Mouse (Mus musculus) urinary bladder, postnatal 25 days (tissue): ENCODE results near the gene Aldh1l1.

Experiments
- DNase-seq: peaks from one replicate; pipeline ENCODE4 v3.0.0; 2022; ENCODE audit warnings: low spot score

The Aldh1l1 gene

GRCm38 (mm10) chr6:90594972-90595371 is 108.7 kb downstream of the Aldh1l1 start:
- no peak for DNase-seq

GRCm38 (mm10) chr6:90597060-90597459 is 110.8 kb downstream of the Aldh1l1 start:
- DNase-seq = no peak

GRCm38 (mm10) chr6:90597592-90597991 is 111.4 kb downstream of the Aldh1l1 start:
- no peak for DNase-seq

GRCm38 (mm10) chr6:90598197-90598596 is 112.0 kb downstream of the Aldh1l1 start:
- no peak for DNase-seq

GRCm38 (mm10) chr6:90600351-90600750 is 114.1 kb downstream of the Aldh1l1 start:
- DNase-seq = no peak

- no peak for DNase-seq
Measured at GRCm38 (mm10) chr6:90601736-90602135, 115.5 kb downstream of the Aldh1l1 start.

- DNase-seq = no peak
Measured at GRCm38 (mm10) chr6:90602304-90602703, 116.1 kb downstream of the Aldh1l1 start.

- no peak for DNase-seq
Measured at GRCm38 (mm10) chr6:90603126-90603525, 116.9 kb downstream of the Aldh1l1 start.

- no peak for DNase-seq
Measured at GRCm38 (mm10) chr6:90604130-90604529, 117.9 kb downstream of the Aldh1l1 start.

- DNase-seq = peak; percentile 89
Measured at GRCm38 (mm10) chr6:90604533-90605297, 118.5 kb downstream of the Aldh1l1 start, which contains the start of gene Slc41a3. Slc41a3 (plus strand) TSS chr6:90604725.

GRCm38 (mm10) chr6:90605298-90605665 is 119.1 kb downstream of the Aldh1l1 start:
- no peak for DNase-seq

GRCm38 (mm10) chr6:90606538-90606937 is 120.3 kb downstream of the Aldh1l1 start:
- DNase-seq = peak; percentile 46

- DNase-seq = peak; percentile 77
Measured at GRCm38 (mm10) chr6:90607196-90607595, 121.0 kb downstream of the Aldh1l1 start.

GRCm38 (mm10) chr6:90608186-90608585 is 122.0 kb downstream of the Aldh1l1 start:
- no peak for DNase-seq

GRCm38 (mm10) chr6:90610248-90610647 is 124.0 kb downstream of the Aldh1l1 start:
- no peak for DNase-seq

GRCm38 (mm10) chr6:90613277-90613676 is 127.0 kb downstream of the Aldh1l1 start:
- DNase-seq = no peak

- no peak for DNase-seq
Measured at GRCm38 (mm10) chr6:90615362-90615761, 129.1 kb downstream of the Aldh1l1 start.

- no peak for DNase-seq
Measured at GRCm38 (mm10) chr6:90615991-90616390, 129.8 kb downstream of the Aldh1l1 start.

GRCm38 (mm10) chr6:90616481-90616880 is 130.3 kb downstream of the Aldh1l1 start:
- no peak for DNase-seq

- DNase-seq = no peak
Measured at GRCm38 (mm10) chr6:90618274-90618673, 132.0 kb downstream of the Aldh1l1 start.

- no peak for DNase-seq
Measured at GRCm38 (mm10) chr6:90618821-90619636, 132.8 kb downstream of the Aldh1l1 start.

GRCm38 (mm10) chr6:90619936-90620335 is 133.7 kb downstream of the Aldh1l1 start:
- DNase-seq = no peak
